Mouse (Mus musculus): ENCODE results near the gene Cdh19. TPM values are rescaled to one million over a fixed set of nuclear protein-coding genes. Genes with fewer than 3 reads are reported as not detected.

Cdh19 gene
- polyA plus RNA-seq (2012; rRNA removed): 0.09 TPM in 1 of 2 replicates, not detected in the other

GRCm38 (mm10) chr1:110977484-110977883, at the start of gene Cdh19:
TSS of gene Cdh19 (minus strand) at chr1:110977584.

